Mouse (Mus musculus): ENCODE results near the gene Zfp709.
"Not testable (repeated sequence)": the region's sequence is repeated elsewhere in the genome, so short reads cannot be mapped to it uniquely, and the experiment has no call there.

DNA sequence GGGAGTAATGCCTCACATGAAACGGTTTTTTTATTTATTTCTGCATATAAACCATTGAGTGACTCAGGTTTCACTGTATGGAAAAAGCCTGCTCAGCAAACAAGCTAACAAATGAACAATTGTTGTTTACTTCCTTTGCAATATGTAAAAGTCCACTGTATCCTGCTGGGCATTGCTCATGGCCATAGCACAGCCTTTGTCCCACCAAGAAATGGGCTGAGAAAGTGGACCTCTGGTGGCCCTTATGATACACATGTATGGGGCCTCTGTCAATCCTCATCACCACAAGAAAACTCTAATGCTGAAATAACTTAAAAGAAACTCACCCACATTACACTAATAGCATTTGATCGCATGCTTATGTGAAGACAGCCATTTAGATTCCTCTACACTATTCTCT is 39.3 kb upstream of the Zfp709 start:
- TF ChIP-seq POLR2A (IDR thresholded peaks at IDR 0.05; ENCODE audit: borderline replicate concordance, control insufficient read depth, low read depth, low read length); CTCF (IDR thresholded peaks at IDR 0.05; ENCODE audit: control insufficient read depth, insufficient read depth, low read length): not testable (repeated sequence)

All from bone marrow, adult 2 months (tissue).